Mouse (Mus musculus): ENCODE measurements at regions not wholly inside any gene's neighbourhood (a gene's known extent, or its start where the extent isn't known, plus 50 kb on each side); places are given as distances from the start of the nearest gene placed in this dataset.

GRCm38 (mm10) chr1:166947844-166948702 lies 53.1 kb upstream of the Fam78b start:
- no peak overlapping the region for H3K4me3 ChIP-seq
- no peak overlapping the region for H3ac ChIP-seq (ENCODE audit: control insufficient read depth, insufficient read length)
- H3K36me3 ChIP-seq (ENCODE audit: control insufficient read depth, insufficient read depth) = no peaks in the 10 kb centered on the region
- H3K79me2 ChIP-seq (ENCODE audit: control insufficient read depth, insufficient read depth) = no peaks in the 10 kb centered on the region
- H3K4me2 ChIP-seq (ENCODE audit: low read depth) = no peak overlapping the region
- no peaks in the 10 kb centered on the region for H3K27me3 ChIP-seq (ENCODE audit: control insufficient read depth, insufficient read depth, insufficient read length)
- TF ChIP-seq E2F4 (IDR thresholded peaks at IDR 0.05; ENCODE audit: insufficient read depth) = no peak
- TF ChIP-seq CEBPB (IDR thresholded peaks at IDR 0.05; ENCODE audit: insufficient read depth, poor library complexity, severe bottlenecking) = no peak
- TF ChIP-seq SRF (IDR thresholded peaks at IDR 0.05; ENCODE audit: control insufficient read depth, insufficient read length, low read depth) = no peak
- TF ChIP-seq MAX (IDR thresholded peaks at IDR 0.05; ENCODE audit: low read depth) = no peak

All from myocyte (in vitro differentiated cells).